Mouse (Mus musculus): ENCODE results near the gene Krt28. TPM values are rescaled to one million over a fixed set of nuclear protein-coding genes. Genes with fewer than 3 reads are reported as not detected.

The Krt28 gene
- polyA plus RNA-seq (2015; fragmentation: Nextera tagmentation; extraction: Ambion mirVana) = 0.17 and 0.21 TPM in 2 replicates

- WGBS = 85% methylated on average over 13 of the region's 13 CpGs
- H3K27ac ChIP-seq = no peak within 1 kb of the TSS
Measured at GRCm38 (mm10) chr11:99374803-99375202, at the start of gene Krt28. Gene Krt28 (minus strand): TSS chr11:99374903.

GRCm38 (mm10) chr11:99422159-99422558 lies 47.5 kb upstream of the Krt28 start, which contains the start of gene Krt12:
Gene Krt12 (minus strand): TSS chr11:99422259.
- 86% methylated on average over 10 of the region's 10 CpGs for WGBS
- 0 out of 2 replicates have a peak, but pooled peaks cover 5% of the 10 kb centered on the region for H3K27me3 ChIP-seq
- ATAC-seq = no peak

More at GRCm38 (mm10) chr11:99374803-99375202, at the start of gene Krt28:
- Histone ChIP-seq H3K4me1 (no peaks in the 10 kb centered on the region), H3K4me3 (no peak within 1 kb of the TSS), H3K9me3 (replicated peaks) (no peaks in the 10 kb centered on the region), H3K27me3 (peaks cover 2% of the 10 kb centered on the region; the same call in 1 of the 2 replicates), H3K36me3 (ENCODE audit: poor library complexity, severe bottlenecking) (no peaks in the 10 kb centered on the region), H3K4me2 (no peak within 1 kb of the TSS), H3K9ac (no peak within 1 kb of the TSS)
- no peak for ATAC-seq

GRCm38 (mm10) chr11:99420586-99420985 lies 45.9 kb upstream of the Krt28 start:
- Histone ChIP-seq H3K9me3 (replicated peaks) (no peaks in the 10 kb centered on the region), H3K36me3 (ENCODE audit: poor library complexity, severe bottlenecking) (no peaks in the 10 kb centered on the region), H3K27me3 (0 out of 2 replicates have a peak, but pooled peaks cover 5% of the 10 kb centered on the region), H3K9ac (no peak overlapping the region), H3K4me1 (no peaks in the 10 kb centered on the region), H3K4me2 (no peak overlapping the region), H3K27ac (no peak overlapping the region), H3K4me3 (no peak overlapping the region)
- WGBS = 69% methylated on average over 10 of the region's 10 CpGs
- no peak for ATAC-seq

More at GRCm38 (mm10) chr11:99422159-99422558, 47.5 kb upstream of the Krt28 start, which contains the start of gene Krt12:
- H3K27ac ChIP-seq = no peak within 1 kb of the TSS
- H3K4me3 ChIP-seq = no peak within 1 kb of the TSS
- H3K4me2 ChIP-seq = no peak within 1 kb of the TSS
- H3K9ac ChIP-seq = no peak within 1 kb of the TSS
- no peaks in the 10 kb centered on the region for H3K9me3 ChIP-seq (replicated peaks)
- H3K36me3 ChIP-seq (ENCODE audit: poor library complexity, severe bottlenecking) = no peaks in the 10 kb centered on the region
- no peaks in the 10 kb centered on the region for H3K4me1 ChIP-seq

GRCm38 (mm10) chr11:99417819-99418218 lies 43.1 kb upstream of the Krt28 start:
- 73% methylated on average over 16 of the region's 16 CpGs for WGBS
- ATAC-seq = no peak
- H3K4me1 ChIP-seq = no peaks in the 10 kb centered on the region
- no peak overlapping the region for H3K4me2 ChIP-seq
- no peaks in the 10 kb centered on the region for H3K36me3 ChIP-seq (ENCODE audit: poor library complexity, severe bottlenecking)
- no peak overlapping the region for H3K4me3 ChIP-seq
- H3K9ac ChIP-seq = no peak overlapping the region
- 0 out of 2 replicates have a peak, but pooled peaks cover 5% of the 10 kb centered on the region for H3K27me3 ChIP-seq
- H3K27ac ChIP-seq = no peak overlapping the region
- H3K9me3 ChIP-seq (replicated peaks) = no peaks in the 10 kb centered on the region

GRCm38 (mm10) chr11:99416902-99417301 lies 42.2 kb upstream of the Krt28 start:
- Histone ChIP-seq H3K4me2 (no peak overlapping the region), H3K27ac (no peak overlapping the region), H3K36me3 (ENCODE audit: poor library complexity, severe bottlenecking) (no peaks in the 10 kb centered on the region), H3K9ac (no peak overlapping the region), H3K27me3 (0 out of 2 replicates have a peak, but pooled peaks cover 5% of the 10 kb centered on the region), H3K9me3 (replicated peaks) (no peaks in the 10 kb centered on the region), H3K4me3 (no peak overlapping the region), H3K4me1 (no peaks in the 10 kb centered on the region)
- no peak for ATAC-seq
- WGBS = 80% methylated on average over 13 of the region's 13 CpGs

GRCm38 (mm10) chr11:99414463-99415147 lies 39.9 kb upstream of the Krt28 start:
- H3K27ac ChIP-seq = no peak overlapping the region
- 91% methylated on average over 13 of the region's 13 CpGs for WGBS

DNA sequence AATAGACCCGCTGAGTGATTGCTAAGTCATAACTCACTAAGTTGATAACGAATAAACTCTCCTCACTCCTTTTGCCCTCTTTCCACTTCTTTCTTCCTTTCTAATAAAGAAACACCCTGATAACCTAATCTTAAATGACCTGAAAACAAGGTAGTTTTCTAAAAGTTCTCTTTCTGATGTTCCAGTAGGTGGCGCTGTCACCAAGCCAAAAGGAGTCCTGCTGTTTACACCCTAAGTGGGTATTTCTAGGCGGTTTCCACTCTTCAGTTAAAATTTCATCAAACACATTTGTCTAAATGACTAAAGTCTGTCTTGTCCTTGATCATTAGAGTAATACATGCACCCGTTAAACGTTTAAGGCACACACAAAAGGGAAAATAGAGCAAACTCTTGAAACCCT lies 38.5 kb upstream of the Krt28 start:
- Histone ChIP-seq H3K9me3 (replicated peaks) (no peaks in the 10 kb centered on the region), H3K4me2 (no peak overlapping the region), H3K4me1 (no peaks in the 10 kb centered on the region), H3K27ac (no peak overlapping the region), H3K36me3 (ENCODE audit: poor library complexity, severe bottlenecking) (no peaks in the 10 kb centered on the region), H3K9ac (no peak overlapping the region), H3K27me3 (0 out of 2 replicates have a peak, but pooled peaks cover 2% of the 10 kb centered on the region), H3K4me3 (no peak overlapping the region)
- 22% methylated on average over 6 of the region's 6 CpGs for WGBS
- no peak for ATAC-seq

More at GRCm38 (mm10) chr11:99414463-99415147, 39.9 kb upstream of the Krt28 start:
- H3K9ac ChIP-seq = no peak overlapping the region
- H3K4me1 ChIP-seq = no peaks in the 10 kb centered on the region
- 0 out of 2 replicates have a peak, but pooled peaks cover 2% of the 10 kb centered on the region for H3K27me3 ChIP-seq
- H3K4me2 ChIP-seq = no peak overlapping the region
- H3K9me3 ChIP-seq (replicated peaks) = no peaks in the 10 kb centered on the region
- no peak overlapping the region for H3K4me3 ChIP-seq
- no peaks in the 10 kb centered on the region for H3K36me3 ChIP-seq (ENCODE audit: poor library complexity, severe bottlenecking)
- no peak for ATAC-seq

- 83% methylated on average over 10 of the region's 10 CpGs for WGBS
- no peak overlapping the region for H3K4me2 ChIP-seq
- ATAC-seq = no peak
Measured at GRCm38 (mm10) chr11:99406186-99406585, 31.5 kb upstream of the Krt28 start.

GRCm38 (mm10) chr11:99399956-99400549 lies 25.4 kb upstream of the Krt28 start:
- Histone ChIP-seq H3K4me2 (no peak overlapping the region), H3K4me1 (peaks cover 6% of the 10 kb centered on the region), H3K4me3 (no peak overlapping the region), H3K27me3 (peaks cover 3% of the 10 kb centered on the region; the same call in 1 of the 2 replicates), H3K9ac (no peak overlapping the region), H3K36me3 (ENCODE audit: poor library complexity, severe bottlenecking) (no peaks in the 10 kb centered on the region), H3K9me3 (replicated peaks) (no peaks in the 10 kb centered on the region), H3K27ac (no peak overlapping the region)
- WGBS = 88% methylated on average over 13 of the region's 13 CpGs
- ATAC-seq = no peak

More at GRCm38 (mm10) chr11:99406186-99406585, 31.5 kb upstream of the Krt28 start:
- H3K27ac ChIP-seq = no peak overlapping the region
- no peaks in the 10 kb centered on the region for H3K4me1 ChIP-seq
- no peak overlapping the region for H3K4me3 ChIP-seq
- no peaks in the 10 kb centered on the region for H3K9me3 ChIP-seq (replicated peaks)
- no peaks in the 10 kb centered on the region for H3K27me3 ChIP-seq
- H3K36me3 ChIP-seq (ENCODE audit: poor library complexity, severe bottlenecking) = no peaks in the 10 kb centered on the region
- no peak overlapping the region for H3K9ac ChIP-seq

DNA sequence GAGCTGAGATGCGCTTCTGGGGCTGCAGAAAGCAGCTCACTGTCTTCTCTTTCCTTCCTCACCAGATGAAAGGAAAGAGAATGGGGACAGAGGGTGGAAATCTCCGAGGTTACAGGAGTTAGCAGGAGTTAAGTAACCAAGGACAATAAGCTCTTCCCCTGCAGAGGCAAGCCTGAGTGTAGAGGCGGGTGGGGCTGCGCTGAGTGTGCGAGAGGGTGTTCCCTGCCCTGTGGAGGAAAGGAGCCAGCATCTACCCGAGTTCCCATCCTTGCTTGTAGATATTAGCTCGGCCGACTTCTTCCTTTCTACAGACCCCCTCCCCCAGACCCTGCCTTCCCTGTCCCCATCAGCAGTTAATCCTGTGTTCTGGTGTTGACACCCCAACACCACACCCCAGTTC lies 24.1 kb upstream of the Krt28 start:
- no peak overlapping the region for H3K9ac ChIP-seq
- no peaks in the 10 kb centered on the region for H3K36me3 ChIP-seq (ENCODE audit: poor library complexity, severe bottlenecking)
- no peak overlapping the region for H3K4me2 ChIP-seq
- H3K27ac ChIP-seq = no peak overlapping the region
- H3K4me3 ChIP-seq = no peak overlapping the region
- H3K9me3 ChIP-seq (replicated peaks) = no peaks in the 10 kb centered on the region
- H3K4me1 ChIP-seq = peaks cover 6% of the 10 kb centered on the region
- peaks cover 3% of the 10 kb centered on the region; the same call in 1 of the 2 replicates for H3K27me3 ChIP-seq
- WGBS = 52% methylated on average over 8 of the region's 8 CpGs
- no peak for ATAC-seq

GRCm38 (mm10) chr11:99398084-99398483 lies 23.4 kb upstream of the Krt28 start:
- H3K27me3 ChIP-seq = peaks cover 3% of the 10 kb centered on the region; the same call in 1 of the 2 replicates
- 84% methylated on average over 3 of the region's 3 CpGs for WGBS

DNA sequence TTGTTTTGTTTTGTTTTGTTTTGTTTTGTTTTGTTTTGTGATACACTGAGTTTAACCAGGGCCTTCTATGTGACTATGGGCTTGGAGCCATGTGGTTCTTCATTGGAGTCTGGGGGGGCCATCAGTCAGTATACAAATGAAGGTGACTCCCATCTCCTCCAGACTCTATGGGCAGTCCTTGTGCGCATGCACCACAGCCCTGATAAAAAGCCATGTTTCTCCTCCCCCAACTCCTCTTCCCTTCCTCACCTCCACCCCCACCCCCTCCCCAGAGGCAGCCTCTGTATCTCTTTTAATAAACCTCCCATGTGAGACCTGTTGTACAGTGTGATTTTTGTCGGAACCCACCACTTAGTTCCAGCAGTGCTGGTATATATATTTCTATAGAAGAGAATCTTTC lies 22.0 kb upstream of the Krt28 start:
- no peak overlapping the region for H3K9ac ChIP-seq
- no peaks in the 10 kb centered on the region for H3K9me3 ChIP-seq (replicated peaks)
- H3K27me3 ChIP-seq = peaks cover 3% of the 10 kb centered on the region; the same call in 1 of the 2 replicates
- no peak overlapping the region for H3K4me2 ChIP-seq
- H3K36me3 ChIP-seq (ENCODE audit: poor library complexity, severe bottlenecking) = no peaks in the 10 kb centered on the region
- WGBS = 65% methylated on average over 2 of the region's 2 CpGs
- H3K27ac ChIP-seq = no peak overlapping the region
- H3K4me1 ChIP-seq = peaks cover 6% of the 10 kb centered on the region
- no peak overlapping the region for H3K4me3 ChIP-seq
- no peak for ATAC-seq

More at GRCm38 (mm10) chr11:99398084-99398483, 23.4 kb upstream of the Krt28 start:
- H3K36me3 ChIP-seq (ENCODE audit: poor library complexity, severe bottlenecking) = no peaks in the 10 kb centered on the region
- no peak overlapping the region for H3K4me3 ChIP-seq
- no peak overlapping the region for H3K4me2 ChIP-seq
- peaks cover 6% of the 10 kb centered on the region for H3K4me1 ChIP-seq
- H3K27ac ChIP-seq = no peak overlapping the region
- no peak for ATAC-seq
- no peaks in the 10 kb centered on the region for H3K9me3 ChIP-seq (replicated peaks)
- H3K9ac ChIP-seq = no peak overlapping the region
